Mouse (Mus musculus): ENCODE data around the gene Ascl4. TPM values are rescaled to one million over a fixed set of nuclear protein-coding genes. Genes with fewer than 3 reads are reported as not detected.

Gene Ascl4
- total and polyA plus RNA-seq, 2 experiments = 0.04 TPM; not detected in 1

- peak; percentile 19 for DNase-seq (ENCODE audit: extremely low read depth, low read depth, low spot score)
- TF ChIP-seq CTCF (IDR thresholded peaks at IDR 0.05; ENCODE audit: low read depth, low read length) = no peak
- H3K4me3 ChIP-seq (ENCODE audit: insufficient read depth, low read depth, low read length) = no peak overlapping the region
- H3K27me3 ChIP-seq (ENCODE audit: control insufficient read depth, insufficient read depth, low read length) = no peaks in the 10 kb centered on the region
- peaks cover 16% of the 10 kb centered on the region for H3K36me3 ChIP-seq (ENCODE audit: control insufficient read depth, insufficient read depth, low read length)
- 45% methylated on average over 2 of the region's 2 CpGs for WGBS
- H3K79me2 ChIP-seq (ENCODE audit: control insufficient read depth, insufficient read depth, low read length) = peaks cover 9% of the 10 kb centered on the region; the same call in 1 of the 2 replicates
- peaks cover 8% of the 10 kb centered on the region; the same call in 1 of the 2 replicates for H3K4me1 ChIP-seq (ENCODE audit: control insufficient read depth, insufficient read depth, low read length)
- H3K9ac ChIP-seq (ENCODE audit: low read depth, low read length) = no peak overlapping the region
- no peak overlapping the region for H3K27ac ChIP-seq (replicated peaks; ENCODE audit: insufficient read depth, low read depth, low read length)
Observed at GRCm38 (mm10) chr10:85954429-85954828, 26.9 kb downstream of the Ascl4 start.

- DNase-seq (ENCODE audit: extremely low read depth, low read depth, low spot score) = no peak
- 2% methylated on average over 20 of the region's 20 CpGs for WGBS
Observed at GRCm38 (mm10) chr10:85956871-85957419, 29.5 kb downstream of the Ascl4 start.

GRCm38 (mm10) chr10:85957464-85957950 lies 30.0 kb downstream of the Ascl4 start, which contains the start of gene Rtcb:
TSS of gene Rtcb (minus strand) at chr10:85957823.
- Histone ChIP-seq H3K79me2 (ENCODE audit: control insufficient read depth, insufficient read depth, low read length) (peaks cover 9% of the 10 kb centered on the region; the same call in 1 of the 2 replicates), H3K9ac (ENCODE audit: low read depth, low read length) (peak within 1 kb of the TSS; percentile 97), H3K4me3 (ENCODE audit: insufficient read depth, low read depth, low read length) (peak within 1 kb of the TSS; percentile 98), H3K27me3 (ENCODE audit: control insufficient read depth, insufficient read depth, low read length) (no peaks in the 10 kb centered on the region), H3K27ac (replicated peaks; ENCODE audit: insufficient read depth, low read depth, low read length) (peak within 1 kb of the TSS; percentile 67), H3K4me1 (ENCODE audit: control insufficient read depth, insufficient read depth, low read length) (peaks cover 8% of the 10 kb centered on the region; the same call in 1 of the 2 replicates), H3K36me3 (ENCODE audit: control insufficient read depth, insufficient read depth, low read length) (peaks cover 6% of the 10 kb centered on the region)
- DNase-seq (ENCODE audit: extremely low read depth, low read depth, low spot score) = peak; percentile 87
- no peak for TF ChIP-seq POLR2A (IDR thresholded peaks at IDR 0.05; ENCODE audit: extremely low read depth, insufficient read depth, low read length)
- no peak for TF ChIP-seq CTCF (IDR thresholded peaks at IDR 0.05; ENCODE audit: low read depth, low read length)
- under 1% methylated on average over 38 of the region's 38 CpGs for WGBS

More at GRCm38 (mm10) chr10:85956871-85957419, 29.5 kb downstream of the Ascl4 start:
- TF ChIP-seq CTCF (IDR thresholded peaks at IDR 0.05; ENCODE audit: low read depth, low read length) = no peak
- TF ChIP-seq POLR2A (IDR thresholded peaks at IDR 0.05; ENCODE audit: extremely low read depth, insufficient read depth, low read length) = no peak
- Histone ChIP-seq H3K79me2 (ENCODE audit: control insufficient read depth, insufficient read depth, low read length) (peaks cover 9% of the 10 kb centered on the region; the same call in 1 of the 2 replicates), H3K27ac (replicated peaks; ENCODE audit: insufficient read depth, low read depth, low read length) (peak overlapping the region; percentile 67), H3K4me3 (ENCODE audit: insufficient read depth, low read depth, low read length) (peak overlapping the region; percentile 98), H3K9ac (ENCODE audit: low read depth, low read length) (peak overlapping the region; percentile 97), H3K36me3 (ENCODE audit: control insufficient read depth, insufficient read depth, low read length) (peaks cover 10% of the 10 kb centered on the region), H3K4me1 (ENCODE audit: control insufficient read depth, insufficient read depth, low read length) (peaks cover 8% of the 10 kb centered on the region; the same call in 1 of the 2 replicates), H3K27me3 (ENCODE audit: control insufficient read depth, insufficient read depth, low read length) (no peaks in the 10 kb centered on the region)

- Histone ChIP-seq H3K27me3 (ENCODE audit: control insufficient read depth, insufficient read depth, low read length) (no peaks in the 10 kb centered on the region), H3K27ac (replicated peaks; ENCODE audit: insufficient read depth, low read depth, low read length) (no peak overlapping the region), H3K36me3 (ENCODE audit: control insufficient read depth, insufficient read depth, low read length) (no peaks in the 10 kb centered on the region), H3K4me1 (ENCODE audit: control insufficient read depth, insufficient read depth, low read length) (no peaks in the 10 kb centered on the region), H3K9ac (ENCODE audit: low read depth, low read length) (no peak overlapping the region), H3K79me2 (ENCODE audit: control insufficient read depth, insufficient read depth, low read length) (no peaks in the 10 kb centered on the region), H3K4me3 (ENCODE audit: insufficient read depth, low read depth, low read length) (no peak overlapping the region)
- TF ChIP-seq CTCF (IDR thresholded peaks at IDR 0.05; ENCODE audit: low read depth, low read length) (no peak), POLR2A (IDR thresholded peaks at IDR 0.05; ENCODE audit: extremely low read depth, insufficient read depth, low read length) (no peak)
- 75% methylated on average over 9 of the region's 9 CpGs for WGBS
- DNase-seq (ENCODE audit: extremely low read depth, low read depth, low spot score) = no peak
Observed at GRCm38 (mm10) chr10:85962897-85963296, 35.4 kb downstream of the Ascl4 start.

GRCm38 (mm10) chr10:85964316-85964715 lies 36.8 kb downstream of the Ascl4 start:
- no peak overlapping the region for H3K9ac ChIP-seq (ENCODE audit: low read depth, low read length)
- H3K36me3 ChIP-seq (ENCODE audit: control insufficient read depth, insufficient read depth, low read length) = no peaks in the 10 kb centered on the region
- WGBS = 87% methylated on average over 7 of the region's 7 CpGs
- no peak for TF ChIP-seq CTCF (IDR thresholded peaks at IDR 0.05; ENCODE audit: low read depth, low read length)
- TF ChIP-seq POLR2A (IDR thresholded peaks at IDR 0.05; ENCODE audit: extremely low read depth, insufficient read depth, low read length) = no peak
- H3K79me2 ChIP-seq (ENCODE audit: control insufficient read depth, insufficient read depth, low read length) = no peaks in the 10 kb centered on the region
- DNase-seq (ENCODE audit: extremely low read depth, low read depth, low spot score) = no peak
- no peak overlapping the region for H3K27ac ChIP-seq (replicated peaks; ENCODE audit: insufficient read depth, low read depth, low read length)
- H3K4me3 ChIP-seq (ENCODE audit: insufficient read depth, low read depth, low read length) = no peak overlapping the region
- H3K4me1 ChIP-seq (ENCODE audit: control insufficient read depth, insufficient read depth, low read length) = no peaks in the 10 kb centered on the region
- no peaks in the 10 kb centered on the region for H3K27me3 ChIP-seq (ENCODE audit: control insufficient read depth, insufficient read depth, low read length)

- Histone ChIP-seq H3K9ac (ENCODE audit: low read depth, low read length) (no peak overlapping the region), H3K27me3 (ENCODE audit: control insufficient read depth, insufficient read depth, low read length) (no peaks in the 10 kb centered on the region), H3K79me2 (ENCODE audit: control insufficient read depth, insufficient read depth, low read length) (no peaks in the 10 kb centered on the region), H3K4me1 (ENCODE audit: control insufficient read depth, insufficient read depth, low read length) (no peaks in the 10 kb centered on the region), H3K27ac (replicated peaks; ENCODE audit: insufficient read depth, low read depth, low read length) (no peak overlapping the region), H3K36me3 (ENCODE audit: control insufficient read depth, insufficient read depth, low read length) (no peaks in the 10 kb centered on the region), H3K4me3 (ENCODE audit: insufficient read depth, low read depth, low read length) (no peak overlapping the region)
- no peak for DNase-seq (ENCODE audit: extremely low read depth, low read depth, low spot score)
- TF ChIP-seq POLR2A (IDR thresholded peaks at IDR 0.05; ENCODE audit: extremely low read depth, insufficient read depth, low read length) = no peak
- TF ChIP-seq CTCF (IDR thresholded peaks at IDR 0.05; ENCODE audit: low read depth, low read length) = no peak
- 57% methylated on average over 2 of the region's 2 CpGs for WGBS
Observed at GRCm38 (mm10) chr10:85966476-85966875, 39.0 kb downstream of the Ascl4 start.
